Mouse (Mus musculus) C2C12 (cell line): ENCODE measurements around the gene Fam76a.

Source experiments
- CTCF ChIP-seq: IDR thresholded peaks from one replicate; pipeline ENCODE4 v1.5.1; 2011; ENCODE audit not compliant: control insufficient read depth, insufficient read depth, insufficient read length
- MAX ChIP-seq: IDR thresholded peaks from one replicate; pipeline ENCODE4 v1.6.1; 2011; ENCODE audit warnings: mild to moderate bottlenecking, control low read depth
- MYOD1 ChIP-seq: IDR thresholded peaks from one replicate; pipeline ENCODE4 v1.6.1; 2011; ENCODE audit warnings: low read depth; ENCODE audit not compliant: control insufficient read depth, insufficient read length

GRCm38 (mm10) chr4:132958741-132959678 lies 36.7 kb upstream of the Fam76a start:
- TF ChIP-seq MYOD1, result no peak
- TF ChIP-seq CTCF, result no peak
- TF ChIP-seq MAX, result no peak
